8 mouse cellular contexts compared by ENCODE assay signal in the genomic region with DNA sequence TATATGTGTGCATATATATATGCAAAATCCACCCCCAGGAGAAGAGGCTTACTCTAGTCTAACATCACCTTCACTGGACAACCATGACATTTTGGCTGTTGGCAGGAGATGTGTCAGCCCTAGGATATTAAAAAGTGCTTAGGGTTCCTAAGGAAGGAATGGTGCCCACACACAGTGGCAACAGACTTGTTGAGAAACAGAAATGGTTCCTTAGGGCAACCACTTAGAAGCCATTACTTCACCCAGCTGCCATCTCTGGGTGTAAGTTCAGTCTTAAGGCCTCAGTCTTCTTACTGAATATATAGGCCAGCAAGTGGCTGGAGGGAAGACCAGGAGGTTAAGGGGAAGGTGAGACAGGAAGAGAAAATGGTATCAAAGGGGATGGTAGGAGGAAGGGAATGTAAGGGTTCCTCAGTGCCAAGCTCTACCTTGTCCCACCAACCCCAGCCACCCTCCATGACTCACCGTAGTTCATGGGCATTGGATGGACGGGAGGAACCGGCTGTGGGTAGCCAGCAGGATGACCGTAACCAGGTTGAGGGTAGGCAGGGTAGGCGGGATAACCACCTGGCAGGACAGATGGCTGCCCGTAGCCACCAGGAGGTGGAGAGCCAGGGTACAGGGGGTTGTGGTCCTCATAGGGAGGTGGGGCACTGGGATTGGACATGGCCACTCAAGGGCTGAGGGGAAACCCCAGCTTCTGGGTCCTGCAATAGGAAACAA. TPM values are rescaled to one million over a fixed set of nuclear protein-coding genes. Genes with fewer than 3 reads are reported as not detected.
DNase-seq lines count a peak whose midpoint lies in the region; ATAC-seq and TF ChIP-seq lines count a peak whose summit lies in the region.

No protein-coding gene starts in this region.

- H3K9me3 ChIP-seq in heart, postnatal 0 days (replicated peaks; ENCODE audit: control insufficient read depth, low read length): no peaks in the 10 kb centered on the region
- H3K9me3 ChIP-seq in embryonic facial prominence, embryonic 10.5 days: no peaks in the 10 kb centered on the region
- H3K9me3 ChIP-seq in hindbrain, embryonic 12.5 days (replicated peaks): no peaks in the 10 kb centered on the region
- H3K9me3 ChIP-seq in midbrain, embryonic 14.5 days (ENCODE audit: control insufficient read depth, low read length): no peaks in the 10 kb centered on the region

- no peak overlapping the region for H3K4me3 ChIP-seq in heart, postnatal 0 days (ENCODE audit: low read depth, low read length)
- peak overlapping the region; percentile 41; the same call in 1 of the 2 replicates for H3K4me3 ChIP-seq in embryonic facial prominence, embryonic 10.5 days
- no peak overlapping the region for H3K4me3 ChIP-seq in hindbrain, embryonic 12.5 days
- no peak overlapping the region for H3K4me3 ChIP-seq in midbrain, embryonic 14.5 days (replicated peaks; ENCODE audit: low read depth, low read length)

- H3K27ac ChIP-seq in heart, postnatal 0 days (ENCODE audit: low read depth): peak overlapping the region; percentile 98
- H3K27ac ChIP-seq in embryonic facial prominence, embryonic 10.5 days (replicated peaks): peak overlapping the region; percentile 82
- peak overlapping the region; percentile 86 for H3K27ac ChIP-seq in hindbrain, embryonic 12.5 days
- peak overlapping the region; percentile 73 for H3K27ac ChIP-seq in midbrain, embryonic 14.5 days (replicated peaks; ENCODE audit: low read depth, low read length)

- H3K36me3 ChIP-seq in heart, postnatal 0 days (replicated peaks; ENCODE audit: control insufficient read depth, insufficient read depth, low read length): peaks cover 37% of the 10 kb centered on the region
- peaks cover 58% of the 10 kb centered on the region for H3K36me3 ChIP-seq in embryonic facial prominence, embryonic 10.5 days (replicated peaks)
- peaks cover 24% of the 10 kb centered on the region for H3K36me3 ChIP-seq in hindbrain, embryonic 12.5 days
- 0 out of 2 replicates have a peak, but pooled peaks cover 10% of the 10 kb centered on the region for H3K36me3 ChIP-seq in midbrain, embryonic 14.5 days (ENCODE audit: control insufficient read depth, insufficient read depth, low read length)

- H3K4me1 ChIP-seq in heart, postnatal 0 days (ENCODE audit: control insufficient read depth, insufficient read depth): peaks cover 76% of the 10 kb centered on the region
- peaks cover 36% of the 10 kb centered on the region for H3K4me1 ChIP-seq in embryonic facial prominence, embryonic 10.5 days
- H3K4me1 ChIP-seq in hindbrain, embryonic 12.5 days: peaks cover 22% of the 10 kb centered on the region
- peaks cover 15% of the 10 kb centered on the region for H3K4me1 ChIP-seq in midbrain, embryonic 14.5 days (ENCODE audit: control insufficient read depth, insufficient read depth, low read length)

- peak; percentile 13; the same call in 1 of the 2 replicates for TF ChIP-seq CTCF in heart, postnatal 0 days (IDR thresholded peaks at IDR 0.05; ENCODE audit: low read depth)

- WGBS in heart, postnatal 0 days: 56% methylated on average over 6 of the region's 6 CpGs
- WGBS in embryonic facial prominence, embryonic 10.5 days: 89% methylated on average over 6 of the region's 6 CpGs
- WGBS in hindbrain, embryonic 12.5 days: 90% methylated on average over 6 of the region's 6 CpGs
- WGBS in midbrain, embryonic 14.5 days: 93% methylated on average over 6 of the region's 6 CpGs

- TF ChIP-seq EP300 in heart, postnatal 0 days (IDR thresholded peaks at IDR 0.05; ENCODE audit: low read depth): no peak

- ATAC-seq in heart, postnatal 0 days (ENCODE audit: insufficient read depth, low read depth): no peak
- peak; percentile 4; the same call in 1 of the 2 replicates for ATAC-seq in hindbrain, embryonic 12.5 days (ENCODE audit: low FRiP score)
- ATAC-seq in midbrain, embryonic 14.5 days (ENCODE audit: low FRiP score, low TSS enrichment): no peak

- peak overlapping the region; percentile 65 for H3K4me2 ChIP-seq in heart, postnatal 0 days (ENCODE audit: low read depth, low read length)
- peak overlapping the region; percentile 32; the same call in 1 of the 2 replicates for H3K4me2 ChIP-seq in hindbrain, embryonic 12.5 days (replicated peaks)
- no peak overlapping the region; the same call in 1 of the 2 replicates for H3K4me2 ChIP-seq in midbrain, embryonic 14.5 days (ENCODE audit: low read length)

- no peaks in the 10 kb centered on the region for H3K27me3 ChIP-seq in heart, postnatal 0 days (ENCODE audit: control insufficient read depth, insufficient read depth, low read length)
- no peaks in the 10 kb centered on the region for H3K27me3 ChIP-seq in embryonic facial prominence, embryonic 10.5 days (replicated peaks; ENCODE audit: low read depth, poor library complexity, severe bottlenecking)
- H3K27me3 ChIP-seq in hindbrain, embryonic 12.5 days: no peaks in the 10 kb centered on the region
- no peaks in the 10 kb centered on the region for H3K27me3 ChIP-seq in midbrain, embryonic 14.5 days (ENCODE audit: control insufficient read depth, insufficient read depth, low read length)

- no peak overlapping the region for H3K9ac ChIP-seq in heart, postnatal 0 days (replicated peaks; ENCODE audit: low read depth, low read length)
- H3K9ac ChIP-seq in hindbrain, embryonic 12.5 days: peak overlapping the region; percentile 54; the same call in 1 of the 2 replicates
- H3K9ac ChIP-seq in midbrain, embryonic 14.5 days (replicated peaks; ENCODE audit: low read length): no peak overlapping the region

- DNase-seq in heart, postnatal 0 days (ENCODE audit: low spot score): no peak
- DNase-seq in heart, postnatal 4 days: no peak
- no peak for DNase-seq in embryonic facial prominence, embryonic 10.5 days (ENCODE audit: low spot score)
- DNase-seq in midbrain, embryonic 14.5 days: no peak
- DNase-seq in layer of hippocampus, adult 18-20 months (ENCODE audit: low spot score in 2 of 2): no peak
- no peak for DNase-seq in thymus, postnatal 36 days
- DNase-seq in kidney, postnatal 10 days: no peak

RNA-seq across cellular contexts. Expression of gene Pnkd, which starts 10.2 kb away (rescaled TPM):
- total RNA-seq in heart, postnatal 0 days (2014; rRNA removed; ENCODE audit: low replicate concordance): 221 and 310 TPM in 2 replicates
- polyA plus RNA-seq in heart, postnatal 0 days (2015; fragmentation: Nextera tagmentation; extraction: Ambion mirVana): 345 and 362 TPM in 2 replicates
- total RNA-seq in heart, postnatal 4 days (2021): 100 to 1,000 TPM; 198 to 211 TPM
- 108 and 109 TPM in 2 replicates for polyA plus RNA-seq in embryonic facial prominence, embryonic 10.5 days (2016; fragmentation: Nextera tagmentation; extraction: Ambion mirVana)
- polyA plus RNA-seq in hindbrain, embryonic 12.5 days (2016; fragmentation: Nextera tagmentation; extraction: Ambion mirVana): 94.0 and 97.8 TPM in 2 replicates
- polyA plus RNA-seq in midbrain, embryonic 14.5 days (2014; fragmentation: Nextera tagmentation; extraction: Ambion mirVana): 99.0 and 107 TPM in 2 replicates
- 100 to 1,000 TPM; 192 to 206 TPM for total RNA-seq in layer of hippocampus, adult 18-20 months (2021)

RNA-seq across cellular contexts. Expression of gene Aamp, which starts 10.4 kb away (rescaled TPM):
- total RNA-seq in heart, postnatal 0 days (2014; rRNA removed; ENCODE audit: low replicate concordance): 125 and 146 TPM in 2 replicates
- polyA plus RNA-seq in heart, postnatal 0 days (2015; fragmentation: Nextera tagmentation; extraction: Ambion mirVana): 162 and 165 TPM in 2 replicates
- 100 to 1,000 TPM; 103 to 105 TPM for total RNA-seq in heart, postnatal 4 days (2021)
- polyA plus RNA-seq in embryonic facial prominence, embryonic 10.5 days (2016; fragmentation: Nextera tagmentation; extraction: Ambion mirVana): 259 and 262 TPM in 2 replicates
- polyA plus RNA-seq in hindbrain, embryonic 12.5 days (2016; fragmentation: Nextera tagmentation; extraction: Ambion mirVana): 180 and 183 TPM in 2 replicates
- 184 and 205 TPM in 2 replicates for polyA plus RNA-seq in midbrain, embryonic 14.5 days (2014; fragmentation: Nextera tagmentation; extraction: Ambion mirVana)
- total RNA-seq in layer of hippocampus, adult 18-20 months (2021): 100 to 1,000 TPM; 163 to 168 TPM

RNA-seq across cellular contexts. Expression of gene Tmbim1, which starts 10.5 kb away (rescaled TPM):
- total RNA-seq in heart, postnatal 0 days (2014; rRNA removed; ENCODE audit: low replicate concordance): 55.7 and 100 TPM in 2 replicates
- polyA plus RNA-seq in heart, postnatal 0 days (2015; fragmentation: Nextera tagmentation; extraction: Ambion mirVana): 41.6 and 44.9 TPM in 2 replicates
- total RNA-seq in heart, postnatal 4 days (2021): 10 to 100 TPM; 43.4 to 44.3 TPM
- polyA plus RNA-seq in embryonic facial prominence, embryonic 10.5 days (2016; fragmentation: Nextera tagmentation; extraction: Ambion mirVana): 12.4 and 12.5 TPM in 2 replicates
- 11.7 and 13.4 TPM in 2 replicates for polyA plus RNA-seq in hindbrain, embryonic 12.5 days (2016; fragmentation: Nextera tagmentation; extraction: Ambion mirVana)
- polyA plus RNA-seq in midbrain, embryonic 14.5 days (2014; fragmentation: Nextera tagmentation; extraction: Ambion mirVana): 3.8 and 5.6 TPM in 2 replicates
- 10 to 100 TPM; 23.6 to 27.1 TPM for total RNA-seq in layer of hippocampus, adult 18-20 months (2021)

RNA-seq across cellular contexts. Expression of gene Gpbar1, which starts 16.5 kb away (rescaled TPM):
- 0.27 TPM in 1 of 2 replicates, not detected in the other for total RNA-seq in heart, postnatal 0 days (2014; rRNA removed; ENCODE audit: low replicate concordance)
- 0.22 and 0.33 TPM in 2 replicates for polyA plus RNA-seq in heart, postnatal 0 days (2015; fragmentation: Nextera tagmentation; extraction: Ambion mirVana)
- not detected for total RNA-seq in heart, postnatal 4 days (2021)
- polyA plus RNA-seq in embryonic facial prominence, embryonic 10.5 days (2016; fragmentation: Nextera tagmentation; extraction: Ambion mirVana): 0.41 and 0.70 TPM in 2 replicates
- polyA plus RNA-seq in hindbrain, embryonic 12.5 days (2016; fragmentation: Nextera tagmentation; extraction: Ambion mirVana): 0.19 TPM in 1 of 2 replicates, not detected in the other
- polyA plus RNA-seq in midbrain, embryonic 14.5 days (2014; fragmentation: Nextera tagmentation; extraction: Ambion mirVana): 0.27 and 0.39 TPM in 2 replicates
- total RNA-seq in layer of hippocampus, adult 18-20 months (2021): not detected

RNA-seq across cellular contexts. Expression of gene Arpc2, which starts 59.0 kb away (rescaled TPM):
- total RNA-seq in heart, postnatal 0 days (2014; rRNA removed; ENCODE audit: low replicate concordance): 149 and 180 TPM in 2 replicates
- 374 and 375 TPM in 2 replicates for polyA plus RNA-seq in heart, postnatal 0 days (2015; fragmentation: Nextera tagmentation; extraction: Ambion mirVana)
- total RNA-seq in heart, postnatal 4 days (2021): 100 to 1,000 TPM; 246 to 249 TPM
- polyA plus RNA-seq in embryonic facial prominence, embryonic 10.5 days (2016; fragmentation: Nextera tagmentation; extraction: Ambion mirVana): 359 and 369 TPM in 2 replicates
- polyA plus RNA-seq in hindbrain, embryonic 12.5 days (2016; fragmentation: Nextera tagmentation; extraction: Ambion mirVana): 370 and 394 TPM in 2 replicates
- 322 and 338 TPM in 2 replicates for polyA plus RNA-seq in midbrain, embryonic 14.5 days (2014; fragmentation: Nextera tagmentation; extraction: Ambion mirVana)
- total RNA-seq in layer of hippocampus, adult 18-20 months (2021): 100 to 1,000 TPM; 376 to 401 TPM
